Mouse (Mus musculus) ES-E14 (cell line): ENCODE measurements at regions not wholly inside any gene's neighbourhood (a gene's known extent, or its start where the extent isn't known, plus 50 kb on each side); places are given as distances from the start of the nearest gene placed in this dataset.

Experiments
- CHD2 ChIP-seq: IDR thresholded peaks from 2 replicates; pipeline ENCODE4 v1.6.1; 2014; ENCODE audit warnings: mild to moderate bottlenecking, low read depth, low read length, inconsistent platforms
- MAFK ChIP-seq: IDR thresholded peaks from 2 replicates; pipeline ENCODE4 v1.6.1; 2014; ENCODE audit warnings: mild to moderate bottlenecking, low read depth, low read length, inconsistent platforms; ENCODE audit not compliant: insufficient read depth
- ZC3H11A ChIP-seq: IDR thresholded peaks from 2 replicates; pipeline ENCODE4 v1.6.1; 2012; ENCODE audit warnings: low read depth, mild to moderate bottlenecking, inconsistent platforms, low read length, borderline replicate concordance
- ZNF384 ChIP-seq: IDR thresholded peaks from 2 replicates; pipeline ENCODE4 v1.6.1; 2012; ENCODE audit warnings: low read depth, low read length, inconsistent platforms

GRCm38 (mm10) chrX:169433903-169434302 lies 113.7 kb upstream of the Hccs start:
- TF ChIP-seq ZNF384 (no peak), ZC3H11A (no peak), MAFK (no peak), CHD2 (no peak)
